Mouse (Mus musculus) kidney, embryonic 15.5 days (tissue): ENCODE results near the gene Son. TPM values are rescaled to one million over a fixed set of nuclear protein-coding genes. Genes with fewer than 3 reads are reported as not detected.
A peak's percentile ranks its signal among the peaks of the same experiment; 100 is the strongest.

Source experiments
- ATAC-seq: fragments of 200-750 bp; cut with Nextera tagmentation; replicated peaks from 2 replicates; pipeline ENCODE4 v1.8.0; 2017; ENCODE audit warnings: moderate TSS enrichment; ENCODE audit not compliant: low FRiP score
- H3K27ac ChIP-seq: fragments of 300-500 bp; sonication (generic); 2 replicates; pipeline ENCODE4 v1.5.1; 2015; ENCODE audit warnings: mild to moderate bottlenecking, inconsistent platforms
- H3K27me3 ChIP-seq: fragments of 300-500 bp; sonication (generic); 2 replicates; pipeline ENCODE4 v1.6.1; 2015; ENCODE audit warnings: inconsistent platforms
- H3K36me3 ChIP-seq: fragments of 300-500 bp; sonication (generic); 2 replicates; pipeline ENCODE4 v1.6.1; 2015; ENCODE audit warnings: inconsistent platforms
- H3K4me1 ChIP-seq: fragments of 300-500 bp; sonication (generic); 2 replicates; pipeline ENCODE4 v1.6.1; 2015; ENCODE audit warnings: inconsistent platforms
- H3K4me2 ChIP-seq: fragments of 300-500 bp; sonication (generic); 2 replicates; pipeline ENCODE4 v1.6.1; 2015; ENCODE audit warnings: moderate library complexity, mild to moderate bottlenecking, inconsistent platforms
- H3K4me3 ChIP-seq: fragments of 300-500 bp; sonication (generic); replicated peaks from 2 replicates; pipeline ENCODE4 v1.5.1; 2015; ENCODE audit warnings: mild to moderate bottlenecking, inconsistent platforms
- H3K9ac ChIP-seq: fragments of 300-500 bp; sonication (generic); 2 replicates; pipeline ENCODE4 v1.6.1; 2015; ENCODE audit warnings: mild to moderate bottlenecking, inconsistent platforms
- H3K9me3 ChIP-seq: fragments of 300-500 bp; sonication (generic); replicated peaks from 2 replicates; pipeline ENCODE4 v1.6.1; 2016; ENCODE audit warnings: inconsistent platforms
- WGBS: fragments of 180-500 bp; shearing (Covaris S2); methylation state at CpG from one replicate; pipeline ENCODE4 v1.1.7; 2015; ENCODE audit warnings: mixed read lengths; 5-methylcytosine and 5-hydroxymethylcytosine counted together
- polyA plus RNA-seq: library from polyadenylated mRNA; unstranded; fragments of >200 nt; fragmentation: Nextera tagmentation; extraction: Ambion mirVana; gene quantifications from 2 replicates; pipeline ENCODE4 v1.2.1, GENCODE M21; 2015

The Son gene
- polyA plus RNA-seq, 1 experiment from 2014 or later: 118 TPM

DNA sequence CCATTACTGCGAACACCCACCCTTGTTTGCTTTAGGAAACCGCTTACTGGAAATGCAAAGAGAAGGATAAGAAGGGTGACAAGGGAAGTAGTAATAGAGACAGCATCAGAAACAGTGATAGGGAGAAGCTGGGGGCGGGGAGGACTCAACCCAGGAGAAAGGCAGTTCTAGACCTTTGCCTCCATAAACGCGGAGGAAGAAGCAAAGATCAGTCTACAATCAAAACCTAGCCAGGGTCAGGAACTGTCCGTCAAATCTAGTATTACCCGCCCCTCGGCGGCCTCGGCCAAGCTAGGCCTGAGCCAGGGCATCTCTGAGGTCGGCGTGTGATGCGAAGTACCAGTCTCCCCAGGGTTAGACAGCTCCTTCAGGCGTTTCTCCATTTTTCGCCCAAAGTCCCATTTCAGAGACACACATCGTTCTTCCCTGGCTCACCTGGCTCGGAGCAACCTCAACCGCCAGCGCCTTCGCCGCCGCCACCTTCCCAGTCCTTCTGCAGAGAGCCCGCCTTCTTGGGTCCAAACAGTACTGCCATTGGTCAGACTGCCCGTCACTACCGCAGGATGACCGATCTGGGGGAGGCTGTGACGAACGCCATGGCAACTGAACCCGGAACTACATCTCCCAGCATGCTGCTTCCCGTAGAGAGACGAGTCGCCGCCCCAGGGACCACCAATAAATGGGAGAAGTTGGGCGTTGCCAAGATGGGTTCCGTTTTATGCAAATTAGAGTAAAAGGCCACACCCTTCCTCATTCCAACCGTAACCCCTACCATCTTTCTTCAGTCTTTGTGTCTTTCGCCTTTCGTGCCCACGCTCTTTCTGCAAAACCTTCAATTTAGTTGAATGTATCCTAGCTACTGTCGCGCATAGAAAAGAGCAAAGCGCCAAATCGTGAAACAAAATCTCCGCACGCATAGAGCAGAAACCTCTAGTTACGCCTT lies 81.1 kb downstream of the Son start, which contains the start of gene Cryzl1:
Gene Cryzl1 (minus strand): TSS at position 853 of the 943 bp plus-strand sequence.
- peak; percentile 97 for ATAC-seq
- H3K4me1 ChIP-seq: peaks cover 29% of the 10 kb centered on the region
- no peaks in the 10 kb centered on the region for H3K27me3 ChIP-seq
- H3K4me2 ChIP-seq: peak within 1 kb of the TSS; percentile 64
- WGBS: under 1% methylated on average over 46 of the region's 46 CpGs
- H3K4me3 ChIP-seq: peak within 1 kb of the TSS; percentile 79
- H3K9me3 ChIP-seq: no peaks in the 10 kb centered on the region
- H3K27ac ChIP-seq: peak within 1 kb of the TSS; percentile 95
- peak within 1 kb of the TSS; percentile 79 for H3K9ac ChIP-seq
- peaks cover 4% of the 10 kb centered on the region; the same call in 1 of the 2 replicates for H3K36me3 ChIP-seq

Other genes starting within 250 kb of the Son start
- 29.9 and 31.0 TPM in 2 replicates for gene Il10rb, start 241.3 kb upstream of the Son start, polyA plus RNA-seq
- 58.5 and 62.2 TPM in 2 replicates for gene Ifnar1, start 162.3 kb upstream of the Son start, polyA plus RNA-seq
- 52.0 and 55.9 TPM in 2 replicates for gene Ifngr2, start 100.4 kb upstream of the Son start, polyA plus RNA-seq
- 35.6 and 35.8 TPM in 2 replicates for gene Tmem50b, start 49.7 kb upstream of the Son start, polyA plus RNA-seq
- gene Dnajc28, start 28.5 kb upstream of the Son start, polyA plus RNA-seq: 3.0 and 3.8 TPM in 2 replicates
- gene Gart, start 554 bp upstream of the Son start, polyA plus RNA-seq: 128 and 132 TPM in 2 replicates
- gene Donson, start 41.3 kb downstream of the Son start, polyA plus RNA-seq: 21.0 and 21.8 TPM in 2 replicates
- gene Cryzl1, start 81.5 kb downstream of the Son start, polyA plus RNA-seq: 68.8 and 87.6 TPM in 2 replicates
- gene Itsn1, start 81.8 kb downstream of the Son start, polyA plus RNA-seq: 24.6 and 27.6 TPM in 2 replicates